Mouse (Mus musculus): ENCODE measurements at regions not wholly inside any gene's neighbourhood (a gene's known extent, or its start where the extent isn't known, plus 50 kb on each side); places are given as distances from the start of the nearest gene placed in this dataset.

GRCm38 (mm10) chr13:84630686-84631085 is 408.6 kb downstream of the Tmem161b start:
- no peak for DNase-seq
- WGBS = 88% methylated on average over 2 of the region's 2 CpGs

DNA sequence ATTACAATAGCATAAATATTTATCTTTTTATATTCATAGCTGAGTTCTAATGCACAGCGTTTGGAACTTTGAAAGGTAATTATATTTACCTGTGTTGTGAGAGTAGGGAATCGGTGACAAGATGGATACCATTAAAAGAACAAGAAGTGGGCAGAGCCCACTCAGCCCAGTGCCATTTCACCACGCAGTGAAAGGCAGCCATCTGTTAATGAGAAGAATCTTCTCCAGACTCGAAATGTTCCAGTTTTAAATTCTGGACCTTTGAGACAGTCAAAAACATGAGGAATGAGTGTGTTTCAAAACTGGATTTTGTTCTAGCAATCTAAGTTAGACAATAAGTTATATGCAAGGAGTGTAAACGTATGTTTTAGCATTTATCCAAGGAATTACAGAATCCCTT is 410.4 kb downstream of the Tmem161b start:
- TF ChIP-seq POLR2A (IDR thresholded peaks at IDR 0.05; ENCODE audit: borderline replicate concordance, insufficient read depth, low read length) = no peak
- no peak for TF ChIP-seq CTCF (IDR thresholded peaks at IDR 0.05; ENCODE audit: borderline replicate concordance, insufficient read depth, low read depth, low read length)
- WGBS = 57% methylated on average over 5 of the region's 5 CpGs
- no peak for DNase-seq
- Histone ChIP-seq H3K4me3 (replicated peaks; ENCODE audit: insufficient read depth, low read depth, low read length) (no peak overlapping the region), H3K27me3 (ENCODE audit: control insufficient read depth, insufficient read depth, low read length) (no peaks in the 10 kb centered on the region), H3K4me1 (ENCODE audit: control insufficient read depth, insufficient read depth, low read length) (no peaks in the 10 kb centered on the region), H3K27ac (ENCODE audit: insufficient read depth, low read length) (no peak overlapping the region)

More at GRCm38 (mm10) chr13:84630686-84631085, 408.6 kb downstream of the Tmem161b start:
- no peaks in the 10 kb centered on the region for H3K4me1 ChIP-seq (ENCODE audit: control insufficient read depth, insufficient read depth, low read length)
- no peak overlapping the region for H3K27ac ChIP-seq (ENCODE audit: insufficient read depth, low read length)
- H3K27me3 ChIP-seq (ENCODE audit: control insufficient read depth, insufficient read depth, low read length) = no peaks in the 10 kb centered on the region
- TF ChIP-seq CTCF (IDR thresholded peaks at IDR 0.05; ENCODE audit: borderline replicate concordance, insufficient read depth, low read depth, low read length) (no peak), POLR2A (IDR thresholded peaks at IDR 0.05; ENCODE audit: borderline replicate concordance, insufficient read depth, low read length) (no peak)
- no peak overlapping the region for H3K4me3 ChIP-seq (replicated peaks; ENCODE audit: insufficient read depth, low read depth, low read length)

DNA sequence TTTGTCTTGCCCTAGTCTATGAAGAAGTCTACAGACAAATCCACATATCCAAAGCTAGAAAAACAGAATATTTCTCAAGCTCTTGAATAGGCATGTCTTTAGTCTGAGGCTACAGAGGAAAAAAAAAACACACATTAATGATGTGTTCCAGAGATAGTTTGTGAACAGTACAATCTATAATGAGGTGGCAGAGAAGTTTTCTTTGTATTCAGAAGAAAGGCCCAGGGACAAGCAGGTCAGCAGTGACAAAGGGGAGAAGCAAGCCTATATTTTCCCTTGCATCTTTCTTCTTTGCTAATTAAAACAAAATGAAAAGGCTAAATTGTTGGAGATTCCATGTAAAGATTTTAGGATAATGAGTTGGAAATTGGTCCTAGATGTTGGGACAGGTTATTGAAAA is 414.7 kb downstream of the Tmem161b start:
- no peak for TF ChIP-seq CTCF (IDR thresholded peaks at IDR 0.05; ENCODE audit: borderline replicate concordance, insufficient read depth, low read depth, low read length)
- TF ChIP-seq POLR2A (IDR thresholded peaks at IDR 0.05; ENCODE audit: borderline replicate concordance, insufficient read depth, low read length) = no peak
- Histone ChIP-seq H3K27me3 (ENCODE audit: control insufficient read depth, insufficient read depth, low read length) (no peaks in the 10 kb centered on the region), H3K4me3 (replicated peaks; ENCODE audit: insufficient read depth, low read depth, low read length) (no peak overlapping the region), H3K4me1 (ENCODE audit: control insufficient read depth, insufficient read depth, low read length) (no peaks in the 10 kb centered on the region), H3K27ac (ENCODE audit: insufficient read depth, low read length) (no peak overlapping the region)
- DNase-seq = no peak

DNA sequence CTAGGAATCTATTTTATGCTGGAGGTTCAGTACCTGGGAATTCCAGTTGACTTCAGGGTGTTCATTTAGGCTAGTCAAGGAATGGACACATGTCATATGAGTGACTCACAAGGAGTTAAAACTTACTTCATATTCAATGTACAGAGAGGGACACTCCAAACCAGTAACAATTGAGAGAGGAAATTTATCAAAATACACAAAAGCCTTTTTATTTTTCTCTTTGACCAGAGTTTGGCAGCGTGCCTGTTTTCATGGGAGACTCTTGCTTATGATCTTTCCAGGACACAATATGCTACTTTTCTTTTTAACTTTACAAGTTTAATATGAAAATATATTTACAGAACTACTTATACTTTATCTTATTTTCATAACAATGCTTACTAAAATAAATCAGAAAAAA is 415.5 kb downstream of the Tmem161b start:
- DNase-seq = no peak
- TF ChIP-seq CTCF (IDR thresholded peaks at IDR 0.05; ENCODE audit: borderline replicate concordance, insufficient read depth, low read depth, low read length) (no peak), POLR2A (IDR thresholded peaks at IDR 0.05; ENCODE audit: borderline replicate concordance, insufficient read depth, low read length) (no peak)
- H3K4me3 ChIP-seq (replicated peaks; ENCODE audit: insufficient read depth, low read depth, low read length) = no peak overlapping the region
- H3K27ac ChIP-seq (ENCODE audit: insufficient read depth, low read length) = no peak overlapping the region
- no peaks in the 10 kb centered on the region for H3K4me1 ChIP-seq (ENCODE audit: control insufficient read depth, insufficient read depth, low read length)
- no peaks in the 10 kb centered on the region for H3K27me3 ChIP-seq (ENCODE audit: control insufficient read depth, insufficient read depth, low read length)
- 75% methylated on average over 1 of the region's 1 CpGs for WGBS

GRCm38 (mm10) chr13:84638401-84638934 is 416.4 kb downstream of the Tmem161b start:
- H3K27ac ChIP-seq (ENCODE audit: insufficient read depth, low read length) = no peak overlapping the region
- TF ChIP-seq CTCF (IDR thresholded peaks at IDR 0.05; ENCODE audit: borderline replicate concordance, insufficient read depth, low read depth, low read length) = no peak
- H3K27me3 ChIP-seq (ENCODE audit: control insufficient read depth, insufficient read depth, low read length) = no peaks in the 10 kb centered on the region
- H3K4me3 ChIP-seq (replicated peaks; ENCODE audit: insufficient read depth, low read depth, low read length) = no peak overlapping the region
- no peak for DNase-seq
- H3K4me1 ChIP-seq (ENCODE audit: control insufficient read depth, insufficient read depth, low read length) = no peaks in the 10 kb centered on the region
- 80% methylated on average over 4 of the region's 4 CpGs for WGBS

- H3K27ac ChIP-seq (ENCODE audit: insufficient read depth, low read length) = no peak overlapping the region
- H3K4me3 ChIP-seq (replicated peaks; ENCODE audit: insufficient read depth, low read depth, low read length) = no peak overlapping the region
- DNase-seq = no peak
- WGBS = 71% methylated on average over 6 of the region's 6 CpGs
- H3K27me3 ChIP-seq (ENCODE audit: control insufficient read depth, insufficient read depth, low read length) = no peaks in the 10 kb centered on the region
- TF ChIP-seq CTCF (IDR thresholded peaks at IDR 0.05; ENCODE audit: borderline replicate concordance, insufficient read depth, low read depth, low read length) = no peak
- TF ChIP-seq POLR2A (IDR thresholded peaks at IDR 0.05; ENCODE audit: borderline replicate concordance, insufficient read depth, low read length) = no peak
- H3K4me1 ChIP-seq (ENCODE audit: control insufficient read depth, insufficient read depth, low read length) = no peaks in the 10 kb centered on the region
Measured at GRCm38 (mm10) chr13:84639087-84640022, 417.3 kb downstream of the Tmem161b start.

GRCm38 (mm10) chr13:84644024-84644423 is 421.9 kb downstream of the Tmem161b start:
- no peak for DNase-seq
- TF ChIP-seq POLR2A (IDR thresholded peaks at IDR 0.05; ENCODE audit: borderline replicate concordance, insufficient read depth, low read length) (no peak), CTCF (IDR thresholded peaks at IDR 0.05; ENCODE audit: borderline replicate concordance, insufficient read depth, low read depth, low read length) (no peak)
- Histone ChIP-seq H3K4me3 (replicated peaks; ENCODE audit: insufficient read depth, low read depth, low read length) (no peak overlapping the region), H3K27ac (ENCODE audit: insufficient read depth, low read length) (no peak overlapping the region), H3K4me1 (ENCODE audit: control insufficient read depth, insufficient read depth, low read length) (no peaks in the 10 kb centered on the region), H3K27me3 (ENCODE audit: control insufficient read depth, insufficient read depth, low read length) (no peaks in the 10 kb centered on the region)
- 95% methylated on average over 4 of the region's 4 CpGs for WGBS

DNA sequence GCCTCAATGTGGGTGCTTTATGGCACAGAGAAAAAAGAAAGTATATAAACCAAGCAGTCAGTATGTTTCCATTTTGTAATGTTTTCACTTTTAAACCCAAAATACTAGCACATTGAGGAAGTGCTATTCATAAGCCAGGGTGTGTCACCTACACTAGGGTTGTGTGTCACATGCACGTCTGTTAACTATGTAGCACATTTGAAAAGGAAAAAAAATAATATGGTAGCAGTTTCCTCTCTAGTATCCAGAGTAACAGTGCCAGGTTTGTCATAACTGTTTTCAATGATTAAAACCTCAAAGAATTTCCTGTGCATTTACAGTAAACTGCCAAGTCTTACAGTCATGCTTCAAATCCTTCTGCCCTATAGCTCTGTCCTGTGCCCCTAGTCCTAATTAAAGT is 424.8 kb downstream of the Tmem161b start:
- TF ChIP-seq CTCF (IDR thresholded peaks at IDR 0.05; ENCODE audit: borderline replicate concordance, insufficient read depth, low read depth, low read length) = no peak
- TF ChIP-seq POLR2A (IDR thresholded peaks at IDR 0.05; ENCODE audit: borderline replicate concordance, insufficient read depth, low read length) = no peak
- WGBS = 85% methylated on average over 1 of the region's 1 CpGs
- Histone ChIP-seq H3K27me3 (ENCODE audit: control insufficient read depth, insufficient read depth, low read length) (no peaks in the 10 kb centered on the region), H3K27ac (ENCODE audit: insufficient read depth, low read length) (no peak overlapping the region), H3K4me3 (replicated peaks; ENCODE audit: insufficient read depth, low read depth, low read length) (no peak overlapping the region), H3K4me1 (ENCODE audit: control insufficient read depth, insufficient read depth, low read length) (no peaks in the 10 kb centered on the region)
- DNase-seq = no peak
